Mouse (Mus musculus): ENCODE data around the gene Krtap24-1. TPM values are rescaled to one million over a fixed set of nuclear protein-coding genes. Genes with fewer than 3 reads are reported as not detected.

The Krtap24-1 gene
- polyA plus RNA-seq, 1 experiment from 2014 or later = not detected

Other genes with a start within 250 kb of the Krtap24-1 start
- gene Cldn17, start 105.3 kb downstream of the Krtap24-1 start, polyA plus RNA-seq (2015; fragmentation: Nextera tagmentation; extraction: Ambion mirVana) = not detected in 2 replicates
- gene Cldn8, start 49.1 kb downstream of the Krtap24-1 start, polyA plus RNA-seq (2015; fragmentation: Nextera tagmentation; extraction: Ambion mirVana) = 0.44 TPM in 1 of 2 replicates, not detected in the other
- not detected in 2 replicates for gene 2310079G19Rik, start 15.4 kb upstream of the Krtap24-1 start, polyA plus RNA-seq (2015; fragmentation: Nextera tagmentation; extraction: Ambion mirVana)
- not detected in 2 replicates for gene Krtap26-1, start 35.5 kb upstream of the Krtap24-1 start, polyA plus RNA-seq (2015; fragmentation: Nextera tagmentation; extraction: Ambion mirVana)
- gene Krtap27-1, start 59.4 kb upstream of the Krtap24-1 start, polyA plus RNA-seq (2015; fragmentation: Nextera tagmentation; extraction: Ambion mirVana) = not detected in 2 replicates
- gene 2310061N02Rik, start 95.7 kb upstream of the Krtap24-1 start, polyA plus RNA-seq (2015; fragmentation: Nextera tagmentation; extraction: Ambion mirVana) = not detected in 2 replicates
- gene Krtap13-1, start 116.6 kb upstream of the Krtap24-1 start, polyA plus RNA-seq (2015; fragmentation: Nextera tagmentation; extraction: Ambion mirVana) = not detected in 2 replicates
- not detected in 2 replicates for gene Krtap13, start 139.4 kb upstream of the Krtap24-1 start, polyA plus RNA-seq (2015; fragmentation: Nextera tagmentation; extraction: Ambion mirVana)
- gene 2310034C09Rik, start 146.6 kb upstream of the Krtap24-1 start, polyA plus RNA-seq (2015; fragmentation: Nextera tagmentation; extraction: Ambion mirVana) = not detected in 2 replicates
- gene 2310057N15Rik, start 161.9 kb upstream of the Krtap24-1 start, polyA plus RNA-seq (2015; fragmentation: Nextera tagmentation; extraction: Ambion mirVana) = not detected in 2 replicates
- not detected in 2 replicates for gene Gm5965, start 165.6 kb upstream of the Krtap24-1 start, polyA plus RNA-seq (2015; fragmentation: Nextera tagmentation; extraction: Ambion mirVana)
- gene Gm20741, start 199.9 kb upstream of the Krtap24-1 start, polyA plus RNA-seq (2015; fragmentation: Nextera tagmentation; extraction: Ambion mirVana) = not detected in 2 replicates
- gene Krtap15, start 207.9 kb upstream of the Krtap24-1 start, polyA plus RNA-seq (2015; fragmentation: Nextera tagmentation; extraction: Ambion mirVana) = not detected in 2 replicates
- gene Krtap14, start 213.9 kb upstream of the Krtap24-1 start, polyA plus RNA-seq (2015; fragmentation: Nextera tagmentation; extraction: Ambion mirVana) = not detected in 2 replicates